Mouse (Mus musculus): ENCODE measurements around the gene Csnk1e. TPM values are rescaled to one million over a fixed set of nuclear protein-coding genes. Genes with fewer than 3 reads are reported as not detected.
A peak's percentile ranks its signal among the peaks of the same experiment; 100 is the strongest.
"Not testable (repeated sequence)": the region's sequence is repeated elsewhere in the genome, so short reads cannot be mapped to it uniquely, and the experiment has no call there.

The Csnk1e gene
- polyA plus RNA-seq, 1 experiment from 2014 or later: 34.5 TPM

DNA sequence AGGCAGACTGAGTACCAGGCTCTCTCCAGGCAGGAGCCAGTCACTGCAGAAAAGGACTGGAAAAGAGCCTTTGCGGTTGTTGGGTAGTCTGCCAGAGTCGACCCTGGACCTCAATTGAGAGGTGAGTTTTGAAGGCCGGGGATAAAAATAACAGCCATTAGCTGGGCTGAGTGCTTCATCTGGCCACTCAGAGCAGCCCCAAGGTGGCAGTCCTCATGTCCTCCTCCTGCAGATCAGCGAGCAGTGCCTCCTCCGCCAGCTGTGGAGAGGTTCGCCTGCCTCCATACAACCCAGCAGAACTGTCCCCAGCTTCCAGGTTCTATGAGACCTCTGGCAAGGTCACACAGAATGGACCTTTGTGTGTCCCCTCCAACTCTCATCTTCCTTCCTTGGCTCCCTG lies 21.9 kb upstream of the Csnk1e start:
- H3K27ac ChIP-seq (ENCODE audit: low read length): no peak overlapping the region

DNA sequence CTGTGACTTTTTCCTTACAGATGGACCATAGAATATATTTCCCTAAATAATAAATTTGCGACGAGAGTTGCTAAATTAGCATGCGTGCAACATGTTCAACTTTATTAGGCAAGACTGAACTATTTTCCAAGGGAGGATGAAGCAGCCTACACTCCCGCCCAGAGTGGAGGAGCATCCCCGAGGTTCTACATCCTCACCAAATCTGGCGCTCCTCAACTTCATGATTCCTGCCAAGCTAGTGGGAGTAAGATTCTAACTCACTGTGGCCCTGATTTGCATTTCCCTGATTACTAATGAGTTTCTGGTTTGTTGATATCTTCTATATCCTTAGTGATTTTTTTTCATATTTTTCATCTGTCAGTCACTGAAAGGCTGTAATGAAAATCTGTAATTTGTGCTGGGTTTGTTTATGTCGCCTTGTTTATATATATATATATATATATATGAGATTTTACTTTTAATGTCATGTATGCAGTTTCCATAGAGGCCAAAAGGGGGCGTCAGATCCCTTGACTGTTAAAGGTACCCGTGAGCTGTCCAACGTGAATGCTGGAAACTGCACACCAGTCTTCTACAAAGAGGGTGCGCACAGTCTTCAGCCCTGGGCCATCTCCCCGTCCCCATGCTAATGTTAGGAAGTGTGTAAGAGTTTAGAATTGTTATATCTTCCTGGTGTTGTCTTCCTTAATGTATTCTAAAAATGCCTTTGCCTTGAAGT lies 18.4 kb upstream of the Csnk1e start:
- 53% methylated on average over 12 of the region's 12 CpGs for WGBS
- Histone ChIP-seq H3K4me2 (ENCODE audit: low read depth, low read length) (no peak overlapping the region), H3K27me3 (ENCODE audit: control insufficient read depth, insufficient read depth, low read length) (no peaks in the 10 kb centered on the region), H3K9me3 (replicated peaks; ENCODE audit: control insufficient read depth, low read length) (peaks cover 5% of the 10 kb centered on the region; the same call in 1 of the 2 replicates), H3K4me3 (replicated peaks; ENCODE audit: low read length) (no peak overlapping the region), H3K9ac (ENCODE audit: low read length) (no peak overlapping the region), H3K36me3 (ENCODE audit: control insufficient read depth, insufficient read depth, low read length) (no peaks in the 10 kb centered on the region), H3K4me1 (ENCODE audit: control insufficient read depth, insufficient read depth, low read length) (peaks cover 6% of the 10 kb centered on the region; the same call in 1 of the 2 replicates), H3K27ac (ENCODE audit: low read length) (no peak overlapping the region)
- no peak for ATAC-seq (ENCODE audit: insufficient read depth, low FRiP score)

More for the DNA sequence above, 21.9 kb upstream of the Csnk1e start:
- Histone ChIP-seq H3K4me1 (ENCODE audit: control insufficient read depth, insufficient read depth, low read length) (0 out of 2 replicates have a peak, but pooled peaks cover 3% of the 10 kb centered on the region), H3K9ac (ENCODE audit: low read length) (no peak overlapping the region), H3K36me3 (ENCODE audit: control insufficient read depth, insufficient read depth, low read length) (no peaks in the 10 kb centered on the region), H3K4me2 (ENCODE audit: low read depth, low read length) (no peak overlapping the region), H3K4me3 (replicated peaks; ENCODE audit: low read length) (no peak overlapping the region), H3K9me3 (replicated peaks; ENCODE audit: control insufficient read depth, low read length) (0 out of 2 replicates have a peak, but pooled peaks cover 5% of the 10 kb centered on the region), H3K27me3 (ENCODE audit: control insufficient read depth, insufficient read depth, low read length) (peaks cover 3% of the 10 kb centered on the region; the same call in 1 of the 2 replicates)
- 49% methylated on average over 6 of the region's 6 CpGs for WGBS
- ATAC-seq (ENCODE audit: insufficient read depth, low FRiP score): no peak

- 86% methylated on average over 5 of the region's 5 CpGs for WGBS
- Histone ChIP-seq H3K36me3 (ENCODE audit: control insufficient read depth, insufficient read depth, low read length) (no peaks in the 10 kb centered on the region), H3K27ac (ENCODE audit: low read length) (no peak overlapping the region), H3K4me2 (ENCODE audit: low read depth, low read length) (no peak overlapping the region), H3K9me3 (replicated peaks; ENCODE audit: control insufficient read depth, low read length) (peaks cover 5% of the 10 kb centered on the region; the same call in 1 of the 2 replicates), H3K4me1 (ENCODE audit: control insufficient read depth, insufficient read depth, low read length) (peaks cover 6% of the 10 kb centered on the region; the same call in 1 of the 2 replicates), H3K4me3 (replicated peaks; ENCODE audit: low read length) (no peak overlapping the region), H3K9ac (ENCODE audit: low read length) (no peak overlapping the region), H3K27me3 (ENCODE audit: control insufficient read depth, insufficient read depth, low read length) (no peaks in the 10 kb centered on the region)
- no peak for ATAC-seq (ENCODE audit: insufficient read depth, low FRiP score)
Measured at GRCm38 (mm10) chr15:79473042-79473441, 17.7 kb upstream of the Csnk1e start.

DNA sequence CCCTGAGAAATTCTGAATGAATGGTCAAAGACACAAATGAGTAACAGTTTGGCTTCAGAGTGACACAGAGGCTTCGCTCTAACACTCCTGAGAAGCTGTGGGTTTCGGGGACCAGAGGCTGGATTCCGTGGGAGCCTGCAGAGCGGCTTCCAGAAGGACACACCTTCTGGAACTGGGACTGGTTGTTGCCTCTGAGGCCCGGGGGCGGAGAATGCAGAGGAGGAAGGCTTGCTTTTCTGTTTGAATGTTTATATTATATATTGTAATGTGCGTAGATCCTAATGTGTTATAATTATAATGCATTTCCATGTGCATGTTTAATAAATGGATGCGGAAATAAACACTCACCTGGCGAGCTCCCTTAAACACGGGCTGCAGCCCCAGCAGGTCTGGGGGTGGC lies 15.7 kb upstream of the Csnk1e start:
- WGBS: 39% methylated on average over 10 of the region's 10 CpGs
- Histone ChIP-seq H3K9me3 (replicated peaks; ENCODE audit: control insufficient read depth, low read length) (peaks cover 5% of the 10 kb centered on the region; the same call in 1 of the 2 replicates), H3K4me2 (ENCODE audit: low read depth, low read length) (peak overlapping the region; percentile 35), H3K36me3 (ENCODE audit: control insufficient read depth, insufficient read depth, low read length) (no peaks in the 10 kb centered on the region), H3K27me3 (ENCODE audit: control insufficient read depth, insufficient read depth, low read length) (no peaks in the 10 kb centered on the region), H3K4me1 (ENCODE audit: control insufficient read depth, insufficient read depth, low read length) (peaks cover 6% of the 10 kb centered on the region; the same call in 1 of the 2 replicates), H3K4me3 (replicated peaks; ENCODE audit: low read length) (no peak overlapping the region; the same call in 1 of the 2 replicates), H3K27ac (ENCODE audit: low read length) (no peak overlapping the region), H3K9ac (ENCODE audit: low read length) (no peak overlapping the region; the same call in 1 of the 2 replicates)
- ATAC-seq (ENCODE audit: insufficient read depth, low FRiP score): no peak

DNA sequence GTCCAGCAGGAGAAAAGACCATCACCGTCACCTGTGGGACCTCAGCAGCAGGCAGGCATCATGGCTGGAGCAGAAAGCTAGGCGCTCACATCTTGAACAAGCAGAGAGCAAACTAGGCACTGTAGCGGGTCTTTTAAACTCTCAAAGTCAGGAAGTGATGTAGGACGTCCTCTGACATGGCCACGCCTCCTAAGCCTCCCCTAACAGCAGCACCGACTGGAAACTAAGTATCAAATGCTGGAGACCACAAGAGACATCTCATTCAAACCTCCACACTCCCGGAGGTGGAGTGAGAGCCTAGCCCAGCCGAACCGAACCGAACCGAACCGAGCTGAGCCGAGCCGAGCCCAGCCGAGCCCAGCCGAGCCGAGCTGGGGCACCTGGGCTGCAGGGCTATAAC lies 15.2 kb upstream of the Csnk1e start:
- Histone ChIP-seq H3K9ac (ENCODE audit: low read length) (no peak overlapping the region), H3K4me1 (ENCODE audit: control insufficient read depth, insufficient read depth, low read length) (peaks cover 6% of the 10 kb centered on the region; the same call in 1 of the 2 replicates), H3K4me3 (replicated peaks; ENCODE audit: low read length) (peak overlapping the region; percentile 28), H3K9me3 (replicated peaks; ENCODE audit: control insufficient read depth, low read length) (peaks cover 5% of the 10 kb centered on the region; the same call in 1 of the 2 replicates), H3K36me3 (ENCODE audit: control insufficient read depth, insufficient read depth, low read length) (no peaks in the 10 kb centered on the region), H3K27me3 (ENCODE audit: control insufficient read depth, insufficient read depth, low read length) (no peaks in the 10 kb centered on the region), H3K27ac (ENCODE audit: low read length) (no peak overlapping the region), H3K4me2 (ENCODE audit: low read depth, low read length) (peak overlapping the region; percentile 35; the same call in 1 of the 2 replicates)
- 24% methylated on average over 17 of the region's 17 CpGs for WGBS
- ATAC-seq (ENCODE audit: insufficient read depth, low FRiP score): no peak

- no peak overlapping the region for H3K27ac ChIP-seq (ENCODE audit: low read length)
- no peak for ATAC-seq (ENCODE audit: insufficient read depth, low FRiP score)
- no peaks in the 10 kb centered on the region for H3K27me3 ChIP-seq (ENCODE audit: control insufficient read depth, insufficient read depth, low read length)
- no peaks in the 10 kb centered on the region for H3K36me3 ChIP-seq (ENCODE audit: control insufficient read depth, insufficient read depth, low read length)
- H3K4me1 ChIP-seq (ENCODE audit: control insufficient read depth, insufficient read depth, low read length): peaks cover 6% of the 10 kb centered on the region; the same call in 1 of the 2 replicates
- no peak overlapping the region for H3K4me2 ChIP-seq (ENCODE audit: low read depth, low read length)
- WGBS: 64% methylated on average over 5 of the region's 5 CpGs
- H3K4me3 ChIP-seq (replicated peaks; ENCODE audit: low read length): no peak overlapping the region
- peaks cover 5% of the 10 kb centered on the region; the same call in 1 of the 2 replicates for H3K9me3 ChIP-seq (replicated peaks; ENCODE audit: control insufficient read depth, low read length)
- no peak overlapping the region for H3K9ac ChIP-seq (ENCODE audit: low read length)
Measured at GRCm38 (mm10) chr15:79469577-79469976, 14.2 kb upstream of the Csnk1e start.

DNA sequence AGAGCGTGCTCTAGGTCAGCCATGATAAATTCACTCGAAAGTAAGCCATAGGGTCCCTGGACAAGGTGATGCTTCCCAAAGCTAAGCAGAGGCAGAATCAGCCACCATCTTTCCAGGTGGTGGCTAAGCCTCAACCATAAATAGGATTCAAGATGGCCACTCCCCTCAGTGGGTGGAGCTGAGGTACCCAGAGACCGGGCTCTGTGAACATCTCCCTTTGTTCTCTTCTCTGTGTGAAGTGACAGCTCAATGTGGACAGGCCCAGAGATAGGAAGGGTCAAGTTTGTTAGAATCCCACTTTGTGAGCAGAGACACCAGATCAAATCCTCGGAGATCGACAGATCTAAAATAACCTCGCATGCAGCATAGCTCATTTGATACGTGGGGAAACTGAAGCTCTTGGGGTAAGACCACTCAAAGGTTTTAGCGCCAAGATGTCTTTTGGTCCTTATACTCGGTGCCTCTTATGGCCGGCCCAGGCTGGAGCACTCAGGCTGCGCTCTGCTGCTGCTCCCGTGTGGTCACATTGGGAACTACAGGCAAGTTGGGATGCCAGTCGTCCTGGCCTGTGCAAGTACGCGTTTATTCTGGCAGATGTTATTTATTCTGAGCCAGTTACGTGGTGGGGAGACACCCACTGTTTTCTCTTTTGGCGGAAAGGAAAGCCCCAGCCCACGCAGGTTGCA lies 11.4 kb upstream of the Csnk1e start:
- no peak overlapping the region for H3K27ac ChIP-seq (ENCODE audit: low read length)
- H3K9ac ChIP-seq (ENCODE audit: low read length): no peak overlapping the region
- H3K4me2 ChIP-seq (ENCODE audit: low read depth, low read length): no peak overlapping the region
- no peak overlapping the region for H3K4me3 ChIP-seq (replicated peaks; ENCODE audit: low read length)
- 5% methylated on average over 18 of the region's 18 CpGs for WGBS
- H3K36me3 ChIP-seq (ENCODE audit: control insufficient read depth, insufficient read depth, low read length): no peaks in the 10 kb centered on the region
- peaks cover 6% of the 10 kb centered on the region; the same call in 1 of the 2 replicates for H3K4me1 ChIP-seq (ENCODE audit: control insufficient read depth, insufficient read depth, low read length)
- ATAC-seq (ENCODE audit: insufficient read depth, low FRiP score): peak; percentile 70; the same call in 1 of the 2 replicates
- H3K27me3 ChIP-seq (ENCODE audit: control insufficient read depth, insufficient read depth, low read length): no peaks in the 10 kb centered on the region
- H3K9me3 ChIP-seq (replicated peaks; ENCODE audit: control insufficient read depth, low read length): no peaks in the 10 kb centered on the region; the same call in 1 of the 2 replicates

- Histone ChIP-seq H3K4me2 (ENCODE audit: low read depth, low read length) (no peak overlapping the region), H3K27me3 (ENCODE audit: control insufficient read depth, insufficient read depth, low read length) (no peaks in the 10 kb centered on the region)
- no peak for ATAC-seq (ENCODE audit: insufficient read depth, low FRiP score)
Measured at GRCm38 (mm10) chr15:79456546-79456945, 1.2 kb upstream of the Csnk1e start.

DNA sequence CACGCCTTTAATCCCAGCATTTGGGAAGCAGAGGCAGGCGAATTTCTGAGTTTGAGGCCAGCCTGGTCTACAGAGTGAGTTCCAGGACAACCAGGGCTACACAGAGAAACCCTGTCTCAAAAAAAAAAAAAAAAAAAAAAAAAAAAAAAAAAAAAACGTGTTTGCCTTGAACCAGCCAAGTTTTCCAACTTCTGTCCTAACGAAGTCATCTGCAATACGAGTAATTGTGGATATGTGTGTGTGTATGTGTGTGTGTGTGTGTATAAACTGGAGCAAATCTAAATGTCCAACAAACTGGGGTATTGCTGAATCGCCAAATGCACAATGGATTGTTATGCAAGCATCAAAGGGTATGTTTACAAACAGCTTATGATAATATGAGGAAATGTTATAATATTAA lies 738 bp upstream of the Csnk1e start:
- not testable (repeated sequence) for H3K9me3 ChIP-seq (replicated peaks; ENCODE audit: control insufficient read depth, low read length); ATAC-seq (ENCODE audit: insufficient read depth, low FRiP score); H3K4me1 ChIP-seq (ENCODE audit: control insufficient read depth, insufficient read depth, low read length); H3K9ac ChIP-seq (ENCODE audit: low read length); H3K4me2 ChIP-seq (ENCODE audit: low read depth, low read length); H3K36me3 ChIP-seq (ENCODE audit: control insufficient read depth, insufficient read depth, low read length); H3K27me3 ChIP-seq (ENCODE audit: control insufficient read depth, insufficient read depth, low read length); H3K27ac ChIP-seq (ENCODE audit: low read length); H3K4me3 ChIP-seq (replicated peaks; ENCODE audit: low read length)
- WGBS: 57% methylated on average over 5 of the region's 6 CpGs

More at GRCm38 (mm10) chr15:79456546-79456945, 1.2 kb upstream of the Csnk1e start:
- Histone ChIP-seq H3K36me3 (ENCODE audit: control insufficient read depth, insufficient read depth, low read length) (no peaks in the 10 kb centered on the region), H3K27ac (ENCODE audit: low read length) (no peak overlapping the region), H3K9ac (ENCODE audit: low read length) (no peak overlapping the region), H3K4me1 (ENCODE audit: control insufficient read depth, insufficient read depth, low read length) (peaks cover 9% of the 10 kb centered on the region), H3K9me3 (replicated peaks; ENCODE audit: control insufficient read depth, low read length) (no peaks in the 10 kb centered on the region), H3K4me3 (replicated peaks; ENCODE audit: low read length) (no peak overlapping the region)
- 69% methylated on average over 6 of the region's 6 CpGs for WGBS
